Mouse (Mus musculus) hindbrain, embryonic 11.5 days (tissue): ENCODE measurements around the gene Agpat4. TPM values are rescaled to one million over a fixed set of nuclear protein-coding genes. Genes with fewer than 3 reads are reported as not detected.
A peak's percentile ranks its signal among the peaks of the same experiment; 100 is the strongest.

Experiments used
- ATAC-seq: fragments of 200-750 bp; cut with Nextera tagmentation; 2 replicates; pipeline ENCODE4 v1.8.0; 2017; ENCODE audit warnings: mild to moderate bottlenecking, moderate TSS enrichment, moderate library complexity; ENCODE audit not compliant: low FRiP score
- DNase-seq: peaks from one replicate; pipeline ENCODE4 v3.0.0-alpha.2; 2015; ENCODE audit warnings: low spot score
- H3K27ac ChIP-seq: fragments of 300-500 bp; sonication (generic); 2 replicates; pipeline ENCODE4 v1.5.1; 2014; ENCODE audit warnings: mild to moderate bottlenecking, low read depth, low read length
- H3K27me3 ChIP-seq: fragments of 300-500 bp; sonication (generic); 2 replicates; pipeline ENCODE4 v1.6.1; 2014; ENCODE audit warnings: mild to moderate bottlenecking, low read length, moderate library complexity, mixed read lengths; ENCODE audit not compliant: control insufficient read depth, insufficient read depth
- H3K36me3 ChIP-seq: fragments of 300-500 bp; sonication (generic); 2 replicates; pipeline ENCODE4 v1.6.1; 2014; ENCODE audit warnings: mild to moderate bottlenecking, low read length, moderate library complexity, mixed read lengths; ENCODE audit not compliant: control insufficient read depth, insufficient read depth
- H3K4me1 ChIP-seq: fragments of 300-500 bp; sonication (generic); replicated peaks from 2 replicates; pipeline ENCODE4 v1.6.1; 2014; ENCODE audit warnings: low read length, mixed read lengths; ENCODE audit not compliant: control insufficient read depth, insufficient read depth
- H3K4me2 ChIP-seq: fragments of 300-500 bp; sonication (generic); replicated peaks from 2 replicates; pipeline ENCODE4 v1.6.1; 2014; ENCODE audit warnings: mild to moderate bottlenecking, low read depth, low read length
- H3K4me3 ChIP-seq: fragments of 300-500 bp; sonication (generic); 2 replicates; pipeline ENCODE4 v1.5.1; 2014; ENCODE audit warnings: low read depth, low read length
- H3K9ac ChIP-seq: fragments of 300-500 bp; sonication (generic); 2 replicates; pipeline ENCODE4 v1.6.1; 2014; ENCODE audit warnings: low read depth, low read length
- H3K9me3 ChIP-seq: fragments of 300-500 bp; sonication (generic); 2 replicates; pipeline ENCODE4 v1.6.1; 2016; ENCODE audit warnings: low read length; ENCODE audit not compliant: control insufficient read depth
- WGBS: fragments of 180-500 bp; shearing (Covaris S2); extraction: QIAGEN DNeasy Blood & Tissue Kit; methylation state at CpG from one replicate; pipeline ENCODE4 v1.1.7; 2014; 5-methylcytosine and 5-hydroxymethylcytosine counted together
- polyA plus RNA-seq: library from polyadenylated mRNA; unstranded; fragments of >200 nt; fragmentation: Nextera tagmentation; extraction: Ambion mirVana; gene quantifications from 2 replicates; pipeline ENCODE4 v1.2.1, GENCODE M21; 2014

Agpat4 gene
- polyA plus RNA-seq, 1 experiment from 2014 or later, result 28.5 TPM

GRCm38 (mm10) chr17:12264293-12264692, 145.8 kb downstream of the Agpat4 start:
- Histone ChIP-seq H3K27me3 (no peaks in the 10 kb centered on the region), H3K9me3 (no peaks in the 10 kb centered on the region), H3K4me1 (no peaks in the 10 kb centered on the region), H3K9ac (no peak overlapping the region), H3K36me3 (0 out of 2 replicates have a peak, but pooled peaks cover 4% of the 10 kb centered on the region), H3K27ac (no peak overlapping the region), H3K4me2 (no peak overlapping the region), H3K4me3 (no peak overlapping the region)
- 91% methylated on average over 3 of the region's 3 CpGs for WGBS
- no peak for DNase-seq
- ATAC-seq, result no peak

DNA sequence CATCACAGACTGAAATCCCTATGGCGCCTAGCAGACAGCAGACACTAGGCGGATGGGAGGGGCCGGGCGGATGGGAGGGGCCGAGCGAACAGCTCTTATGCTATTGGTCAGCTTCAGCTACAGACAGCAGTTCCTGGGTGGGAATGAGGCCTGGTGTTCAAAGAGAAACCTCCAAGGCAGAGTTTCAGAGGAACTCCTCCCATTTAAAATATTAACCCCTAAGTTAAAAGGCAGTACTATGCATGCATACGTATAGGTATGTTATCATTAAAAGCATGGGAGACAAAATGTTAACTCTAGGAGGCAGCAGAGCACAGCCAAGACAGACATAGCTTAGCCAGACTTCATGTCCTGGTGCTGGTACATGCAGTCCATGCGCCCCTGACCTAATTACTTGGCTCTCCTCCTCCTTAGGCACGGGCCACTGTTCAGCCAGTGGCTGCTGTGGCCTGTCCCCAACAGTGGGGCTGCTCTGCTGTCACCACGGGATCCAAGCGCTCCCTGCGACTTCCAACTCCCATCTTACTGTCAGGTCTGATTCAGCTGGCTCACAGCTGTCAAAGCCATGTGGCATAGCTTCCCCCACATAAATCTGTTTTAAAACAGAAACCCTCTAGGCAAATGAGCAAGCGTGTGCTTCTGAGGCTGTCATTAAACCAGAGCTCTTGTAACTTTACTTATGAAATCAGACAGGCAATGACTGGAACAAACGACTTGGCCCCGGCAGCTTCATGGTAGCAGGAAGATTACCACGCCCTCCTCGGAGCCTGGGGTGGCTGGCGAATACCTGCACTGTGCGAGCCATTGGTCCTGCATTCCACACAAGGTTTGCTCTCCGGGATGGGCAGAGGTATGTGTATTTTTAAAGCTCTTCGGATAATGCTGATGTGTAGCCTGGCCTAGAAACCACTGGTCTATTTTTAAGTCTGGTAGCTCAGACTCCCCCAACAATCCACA, 147.7 kb downstream of the Agpat4 start:
- DNase-seq (peak; percentile 43), ATAC-seq (peak; percentile 78; the same call in 1 of the 2 replicates)
- Histone ChIP-seq H3K9ac (no peak overlapping the region), H3K9me3 (no peaks in the 10 kb centered on the region), H3K4me3 (no peak overlapping the region), H3K27me3 (no peaks in the 10 kb centered on the region), H3K36me3 (peaks cover 5% of the 10 kb centered on the region), H3K27ac (0 out of 2 replicates have a peak overlapping the region, but pooled peaks have one; percentile 24), H3K4me2 (no peak overlapping the region), H3K4me1 (no peaks in the 10 kb centered on the region)
- WGBS, result 72% methylated on average over 21 of the region's 21 CpGs

- ATAC-seq, result no peak
- Histone ChIP-seq H3K4me3 (no peak overlapping the region), H3K27me3 (no peaks in the 10 kb centered on the region), H3K4me1 (no peaks in the 10 kb centered on the region), H3K27ac (no peak overlapping the region), H3K4me2 (no peak overlapping the region), H3K9me3 (no peaks in the 10 kb centered on the region), H3K9ac (no peak overlapping the region), H3K36me3 (peaks cover 8% of the 10 kb centered on the region)
- DNase-seq, result no peak
- WGBS, result 80% methylated on average over 4 of the region's 4 CpGs
These were observed 149.6 kb downstream of the Agpat4 start for GRCm38 (mm10) chr17:12268091-12268490.

GRCm38 (mm10) chr17:12268538-12268937, 150.0 kb downstream of the Agpat4 start:
- Histone ChIP-seq H3K27me3 (no peaks in the 10 kb centered on the region), H3K4me2 (no peak overlapping the region), H3K4me3 (no peak overlapping the region), H3K9me3 (no peaks in the 10 kb centered on the region), H3K36me3 (peaks cover 8% of the 10 kb centered on the region), H3K9ac (no peak overlapping the region), H3K4me1 (no peaks in the 10 kb centered on the region), H3K27ac (no peak overlapping the region)
- 85% methylated on average over 10 of the region's 10 CpGs for WGBS
- ATAC-seq (no peak), DNase-seq (no peak)

Other genes starting within 250 kb of the Agpat4 start
- 45.8 and 62.3 TPM in 2 replicates for gene Map3k4, start 200.1 kb downstream of the Agpat4 start, polyA plus RNA-seq